Mouse (Mus musculus): Measurements from ENCODE around the gene Kir3dl2. TPM values are rescaled to one million over a fixed set of nuclear protein-coding genes. Genes with fewer than 3 reads are reported as not detected.
"Not testable (repeated sequence)": the region's sequence is repeated elsewhere in the genome, so short reads cannot be mapped to it uniquely, and the experiment has no call there.

The Kir3dl2 gene
- total RNA-seq (2021), result not detected
- long read RNA-seq, experiment 1, result 0 reads
- long read RNA-seq, experiment 2, result 0 reads

DNA sequence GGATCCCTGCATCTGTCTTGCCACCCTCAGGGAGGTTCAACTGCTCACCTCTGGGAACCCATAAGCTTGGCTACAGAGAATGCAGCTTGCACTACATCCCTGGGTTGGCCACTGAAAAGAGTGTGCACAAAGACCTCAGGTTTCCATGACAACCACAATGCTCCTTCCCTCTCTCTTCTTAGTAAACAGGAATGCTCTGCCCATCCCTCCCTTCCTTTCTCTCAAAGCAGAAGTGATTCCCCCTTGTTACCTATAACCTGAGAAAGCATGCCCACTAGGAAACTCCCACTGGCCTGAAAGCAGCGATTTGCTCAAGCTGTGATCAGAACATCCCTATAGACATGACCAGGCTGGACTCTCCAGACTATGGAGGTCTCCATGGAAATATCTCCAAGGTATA, at the start of gene Kir3dl2:
Gene Kir3dl2 (minus strand): TSS at position 101 of the 400 bp plus-strand sequence.
- DNase-seq; intact Hi-C loops (cut with DNase I); H3K27ac ChIP-seq; H3K4me3 ChIP-seq: not testable (repeated sequence)

DNA sequence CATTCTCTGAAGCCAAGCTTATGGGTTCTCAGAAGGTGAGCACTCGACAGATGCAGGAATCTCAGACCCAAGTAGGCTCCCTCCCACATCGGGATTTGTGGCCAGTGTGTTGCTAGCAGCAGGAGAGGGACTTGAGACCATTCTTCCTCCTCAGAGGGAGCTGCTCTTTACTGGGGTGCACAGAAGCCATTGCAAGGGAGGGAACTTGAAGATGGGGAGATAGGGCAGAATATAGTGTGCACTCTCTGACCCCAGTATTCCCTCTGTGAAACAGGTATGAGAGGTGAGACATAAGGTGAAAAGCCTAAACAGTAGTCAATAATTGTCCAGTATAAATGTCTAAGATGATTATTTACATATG, 47.0 kb upstream of the Kir3dl2 start:
- Histone ChIP-seq H3K27ac (no peak overlapping the region), H3K4me3 (no peak overlapping the region)
- DNase-seq, result no peak
- no peak for TF ChIP-seq CTCF (IDR thresholded peaks at IDR 0.05)
- intact Hi-C loops (cut with DNase I), result no loop called here

DNA sequence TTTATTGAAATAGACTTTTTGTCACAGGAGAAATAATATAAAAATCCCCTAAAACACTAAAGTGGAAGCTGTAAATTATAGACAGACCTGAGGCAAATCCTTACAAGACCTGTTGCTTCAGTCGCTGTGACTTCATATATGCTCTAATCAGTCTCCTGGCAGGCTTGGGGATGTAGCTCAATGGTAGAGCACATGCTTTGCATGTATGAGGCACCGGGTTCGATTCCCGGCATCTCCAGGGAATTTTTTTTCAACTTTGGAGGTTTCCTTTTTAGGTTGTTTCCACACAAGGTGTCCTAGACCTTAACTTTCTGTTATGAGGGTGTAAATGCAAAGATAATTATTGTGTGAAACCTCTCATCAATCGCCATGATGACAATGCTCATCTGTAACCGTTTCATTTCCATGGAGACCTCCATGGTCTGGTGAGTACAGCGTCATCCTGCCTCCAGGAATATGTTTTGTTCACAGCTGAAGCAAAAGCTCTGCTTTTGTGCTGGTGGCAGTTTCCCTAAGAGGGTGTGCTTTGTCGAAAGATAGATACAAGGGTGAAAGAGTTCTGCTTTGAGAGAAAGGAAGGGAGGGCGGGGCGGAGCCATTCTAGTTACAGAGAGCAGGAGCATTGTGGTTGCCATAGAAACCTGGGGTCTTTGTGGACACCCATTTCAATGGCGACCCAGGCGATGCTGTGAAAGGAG, 46.5 kb upstream of the Kir3dl2 start, which contains the start of gene Tceal3:
Gene Tceal3 (plus strand): TSS at position 644 of the 698 bp plus-strand sequence.
- TF ChIP-seq CTCF (IDR thresholded peaks at IDR 0.05), result no peak
- no peak for DNase-seq
- intact Hi-C loops (cut with DNase I), result no loop called here
- no peak within 1 kb of the TSS for H3K4me3 ChIP-seq
- H3K27ac ChIP-seq, result no peak within 1 kb of the TSS

DNA sequence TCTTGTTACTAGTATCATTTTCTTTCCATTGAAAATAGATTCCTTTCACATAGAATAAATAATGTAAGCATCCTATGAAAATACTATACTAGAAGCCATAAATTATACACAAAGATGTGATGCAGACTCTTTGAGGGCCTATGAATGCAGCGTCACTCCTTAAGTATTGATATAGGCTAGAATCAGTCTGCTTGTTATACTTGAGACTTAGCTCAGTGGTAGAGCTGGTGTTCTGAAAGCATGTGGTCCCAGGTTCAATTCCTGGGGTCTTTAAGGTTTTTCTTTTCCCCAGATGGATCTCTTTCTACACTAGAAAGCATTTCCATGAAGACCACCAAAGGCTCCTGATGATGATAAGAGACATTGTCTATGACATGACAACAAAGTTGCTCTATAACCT, 40.8 kb upstream of the Kir3dl2 start:
- DNase-seq, result no peak
- no peak overlapping the region for H3K4me3 ChIP-seq
- intact Hi-C loops (cut with DNase I), result no loop called here
- no peak overlapping the region for H3K27ac ChIP-seq
- no peak for TF ChIP-seq CTCF (IDR thresholded peaks at IDR 0.05)

DNA sequence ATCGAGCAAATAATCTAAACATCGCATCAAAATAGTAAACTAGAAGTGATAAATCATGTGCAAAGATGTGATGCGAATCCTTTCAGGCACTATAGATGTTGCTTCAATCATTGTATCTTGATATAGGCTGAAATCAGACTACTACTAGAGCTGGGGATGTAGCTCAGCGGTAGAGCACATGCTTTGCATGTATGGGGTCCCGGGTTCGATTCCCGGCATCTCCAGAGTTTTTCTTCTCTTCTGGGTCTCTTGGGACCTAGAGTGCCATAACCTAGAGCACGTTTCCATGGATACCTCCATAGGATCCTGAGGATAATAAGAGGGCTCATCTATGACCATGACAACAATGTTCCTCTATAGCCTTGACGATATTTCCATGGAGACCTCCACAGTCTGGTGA, 25.2 kb upstream of the Kir3dl2 start:
- DNase-seq; H3K27ac ChIP-seq; H3K4me3 ChIP-seq; intact Hi-C loops (cut with DNase I): not testable (repeated sequence)

DNA sequence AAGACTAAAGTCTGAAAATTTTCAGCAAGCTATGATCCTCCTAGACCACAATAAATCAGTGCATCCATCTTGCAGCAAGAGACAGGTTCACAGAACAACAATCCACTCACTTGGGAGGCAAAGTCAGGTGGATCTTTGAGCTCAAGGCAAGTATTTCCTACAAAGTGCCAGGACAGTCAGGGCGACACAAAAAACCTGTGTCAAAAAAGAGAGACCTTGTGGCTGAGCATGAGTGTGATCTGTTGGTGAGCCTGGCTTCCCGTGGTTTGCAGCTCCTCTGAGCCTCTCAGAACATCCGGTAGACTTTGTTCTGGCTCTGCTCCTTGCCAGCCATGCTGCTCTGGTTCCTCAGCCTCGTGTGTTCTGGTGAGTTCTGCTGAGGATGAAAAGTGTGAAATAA, 26.2 kb downstream of the Kir3dl2 start, which contains the start of gene Kir3dl1:
Gene Kir3dl1 (plus strand): TSS at position 301 of the 400 bp plus-strand sequence.
- intact Hi-C loops (cut with DNase I); H3K27ac ChIP-seq: not testable (repeated sequence)

More for the DNA sequence above, 26.2 kb downstream of the Kir3dl2 start, which contains the start of gene Kir3dl1:
- not testable (repeated sequence) for DNase-seq, H3K4me3 ChIP-seq

Other genes with a start within 250 kb of the Kir3dl2 start
- not detected for gene Kir3dl1, start 26.1 kb downstream of the Kir3dl2 start, total RNA-seq (2021)
- 1 to 10 TPM in 1 of 2 experiments, not detected in 1; 1.3 TPM for gene Tceal3, start 46.8 kb upstream of the Kir3dl2 start, total RNA-seq (2021)
- gene Tceal1, start 163.9 kb upstream of the Kir3dl2 start, total RNA-seq (2021), result 1 to 10 TPM; 1.8 to 3.0 TPM
- 100 to 1,000 TPM; 157 to 173 TPM for gene Morf4l2, start 199.6 kb upstream of the Kir3dl2 start, total RNA-seq (2021)
- gene Glra4, start 236.1 kb upstream of the Kir3dl2 start, total RNA-seq (2021), result not detected

Measured in gastrocnemius, adult 2 months (tissue).